Mouse (Mus musculus) embryo, embryonic 11 days (tissue): ENCODE data around the gene Pdk3.

Experiments used
- DNase-seq: peaks from one replicate; pipeline ENCODE4 v3.0.0-alpha.2; 2015

Gene Pdk3

DNA sequence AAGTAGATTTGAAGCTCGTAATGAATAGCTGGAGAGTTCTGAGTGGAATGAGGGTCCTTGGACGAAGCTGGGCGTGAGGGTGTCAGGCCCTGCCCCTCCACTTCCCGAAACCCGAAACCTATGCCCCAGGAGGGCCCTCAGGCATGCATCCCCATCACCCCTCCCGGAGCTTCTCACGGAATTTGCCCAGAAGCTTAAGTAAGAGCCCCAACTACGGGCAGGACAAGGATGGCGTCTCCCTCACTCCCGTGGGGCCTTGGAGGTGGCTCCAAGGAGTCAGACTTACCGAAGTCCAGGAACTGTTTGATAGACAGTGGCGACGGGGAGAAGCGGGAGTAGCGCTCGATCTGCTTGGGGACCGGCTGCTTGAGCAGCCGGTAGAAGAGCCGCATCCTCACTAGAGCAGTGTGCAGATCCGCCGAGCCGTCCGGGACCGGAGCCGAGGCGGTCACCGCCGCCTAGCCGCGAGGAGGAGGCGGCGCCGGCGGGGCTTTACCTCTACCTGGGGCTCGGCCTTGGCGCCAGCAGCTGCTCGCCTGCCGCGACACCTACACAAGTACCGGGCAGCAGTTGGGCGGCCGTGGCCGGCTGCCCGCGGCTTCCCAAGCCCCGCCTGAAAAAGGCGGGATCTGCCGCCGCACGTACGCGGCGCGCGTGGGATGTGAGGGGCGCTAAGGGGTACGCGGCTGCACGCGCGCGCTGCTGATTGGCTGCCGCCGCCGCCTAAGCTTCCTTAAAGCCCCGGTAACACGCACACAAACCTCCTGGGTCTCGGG lies at the start of gene Pdk3:
Gene Pdk3 (minus strand): TSS at position 641 of the 776 bp plus-strand sequence.
- peak; percentile 92 for DNase-seq

GRCm38 (mm10) chrX:93877634-93878016 lies 45.6 kb upstream of the Pdk3 start:
- no peak for DNase-seq

GRCm38 (mm10) chrX:93876981-93877633 lies 45.1 kb upstream of the Pdk3 start:
- no peak for DNase-seq

DNA sequence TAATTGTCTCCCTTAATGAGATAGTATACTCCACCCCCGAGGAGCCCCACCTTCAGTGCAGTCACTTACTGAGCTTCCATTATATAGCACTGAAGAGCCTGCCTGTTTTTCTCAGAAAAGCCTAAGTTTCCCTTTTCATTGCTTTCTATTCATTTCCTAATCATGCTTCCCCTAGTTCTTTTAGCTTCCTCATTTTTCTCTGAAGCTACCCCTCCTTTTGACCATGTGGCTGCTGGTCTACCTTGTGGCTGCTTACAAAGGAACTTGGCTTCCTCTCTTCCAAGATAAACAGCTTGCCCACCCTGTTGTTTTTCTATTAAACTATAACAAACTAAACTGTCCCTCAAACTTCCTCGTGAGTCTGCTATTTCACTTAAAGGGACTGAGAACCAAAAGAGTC lies 31.4 kb upstream of the Pdk3 start:
- no peak for DNase-seq

GRCm38 (mm10) chrX:93862525-93863086 lies 30.6 kb upstream of the Pdk3 start:
- no peak for DNase-seq

- no peak for DNase-seq
These were observed 25.8 kb upstream of the Pdk3 start for GRCm38 (mm10) chrX:93857756-93858155.

- no peak for DNase-seq
These were observed 410 bp upstream of the Pdk3 start for GRCm38 (mm10) chrX:93832337-93832884.

DNA sequence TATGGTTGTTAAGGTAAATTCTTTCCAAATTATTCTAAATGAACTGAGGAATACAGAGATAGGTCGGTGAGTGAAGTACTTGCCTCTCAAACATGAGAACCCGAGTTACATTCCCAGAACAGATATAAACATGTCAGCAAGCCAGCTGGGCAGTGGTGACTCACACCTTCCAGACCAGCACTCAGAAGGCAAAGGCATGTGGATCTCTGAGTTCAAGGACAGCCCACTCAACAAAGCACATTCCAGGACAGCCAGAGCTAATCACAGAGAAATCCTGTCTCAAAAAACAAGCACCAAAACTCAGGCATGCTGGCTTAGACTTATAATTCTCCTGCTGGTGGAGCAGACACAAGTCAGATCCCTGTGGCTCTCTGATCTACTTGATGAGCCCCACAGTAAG lies 6.2 kb downstream of the Pdk3 start:
- DNase-seq, result no peak

DNA sequence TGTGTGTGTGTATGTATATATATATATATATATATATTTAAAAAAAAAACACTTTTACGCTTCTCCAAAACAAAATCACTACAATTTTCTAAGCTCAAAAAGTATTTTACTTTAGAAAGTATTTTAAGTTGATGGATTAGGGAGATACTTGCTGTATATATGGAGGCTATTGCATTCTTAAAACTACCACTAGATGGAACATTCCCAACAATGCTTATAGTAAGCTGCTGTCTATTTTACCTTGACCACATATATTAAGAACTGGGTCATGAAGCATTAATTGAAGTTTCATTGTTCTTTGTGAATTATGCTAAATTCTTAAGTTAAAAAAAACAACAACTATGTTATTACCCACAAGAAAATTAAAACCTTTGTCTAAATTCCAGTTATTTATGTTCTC lies 24.0 kb downstream of the Pdk3 start:
- peak; percentile 2 for DNase-seq

DNA sequence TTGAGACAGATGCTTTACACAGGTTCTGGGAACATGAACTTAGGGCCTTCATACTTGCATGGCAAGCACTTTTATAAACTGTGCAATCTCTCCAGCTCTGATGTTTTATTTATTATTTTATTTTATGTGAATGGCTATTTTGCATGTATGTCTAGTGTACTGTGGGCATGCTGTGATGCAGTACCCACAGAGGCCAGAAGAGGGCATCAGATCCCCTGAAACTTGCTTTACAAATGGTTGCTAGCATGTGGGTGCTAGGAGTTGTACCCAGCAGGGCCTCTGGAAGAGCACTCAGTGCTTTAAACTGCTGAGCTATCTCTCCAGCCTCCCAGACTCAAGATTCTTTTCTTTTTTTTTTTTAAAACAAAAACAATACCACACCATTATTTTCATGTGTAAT lies 38.8 kb downstream of the Pdk3 start:
- peak; percentile 8 for DNase-seq

GRCm38 (mm10) chrX:93789562-93789961 lies 42.4 kb downstream of the Pdk3 start:
- DNase-seq, result no peak

- DNase-seq, result no peak
These were observed 71.2 kb downstream of the Pdk3 start for GRCm38 (mm10) chrX:93760770-93761169.

DNA sequence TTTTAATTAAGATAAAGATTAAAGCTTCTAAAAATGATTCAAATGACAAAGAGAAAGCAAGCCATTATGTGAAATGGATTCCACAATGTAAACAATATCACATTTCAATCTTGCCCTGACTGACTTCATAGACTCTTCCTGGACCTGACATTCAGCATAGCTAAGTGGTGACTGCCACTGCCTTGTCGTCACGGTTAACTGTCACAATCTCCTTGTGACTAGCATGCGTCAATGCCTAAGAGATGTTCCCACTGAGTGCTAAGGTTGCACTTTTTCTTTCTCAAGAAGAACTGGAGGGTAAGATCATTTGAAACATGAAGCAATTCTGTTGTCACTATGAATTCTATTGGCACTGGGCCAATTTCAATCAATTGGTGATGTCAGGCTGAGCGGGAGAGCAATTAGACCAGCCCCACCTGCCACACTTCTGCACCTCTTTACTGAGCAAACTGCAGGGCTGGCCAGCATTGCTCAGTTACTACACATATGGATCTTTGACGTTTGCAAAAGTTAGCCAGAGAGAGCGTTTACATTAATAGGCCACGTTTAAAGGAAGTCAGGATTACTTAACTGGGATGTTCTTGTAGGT lies 75.0 kb downstream of the Pdk3 start:
- DNase-seq, result no peak

DNA sequence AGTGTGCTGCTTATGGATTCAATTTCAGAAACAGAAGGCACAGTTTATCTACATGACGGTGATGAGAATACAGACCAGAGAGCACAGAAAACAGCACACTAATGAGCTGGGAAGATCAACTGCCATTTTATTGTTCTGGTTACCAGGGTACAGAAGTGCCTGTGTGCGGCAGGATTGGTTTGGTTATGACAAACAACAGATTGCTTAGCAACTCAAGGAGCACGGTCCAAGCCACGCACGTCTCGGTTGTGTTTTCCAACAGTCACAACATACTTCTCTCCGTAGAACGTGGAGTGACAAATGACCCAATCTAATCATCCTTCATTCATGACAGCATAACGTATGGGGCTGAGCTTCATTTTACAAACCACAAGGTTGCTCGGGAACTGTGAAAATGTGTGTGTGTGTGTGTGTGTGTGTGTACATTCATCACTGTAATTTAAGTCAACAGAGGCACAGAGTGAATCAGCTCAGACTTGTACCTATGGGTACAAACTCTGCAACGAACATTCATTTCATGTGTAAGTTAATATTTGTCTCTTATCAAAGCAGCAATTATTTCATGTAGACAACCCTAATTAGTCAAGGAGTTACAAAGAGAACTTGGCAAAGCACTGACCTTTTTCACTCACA lies 76.7 kb downstream of the Pdk3 start:
- DNase-seq, result no peak

DNA sequence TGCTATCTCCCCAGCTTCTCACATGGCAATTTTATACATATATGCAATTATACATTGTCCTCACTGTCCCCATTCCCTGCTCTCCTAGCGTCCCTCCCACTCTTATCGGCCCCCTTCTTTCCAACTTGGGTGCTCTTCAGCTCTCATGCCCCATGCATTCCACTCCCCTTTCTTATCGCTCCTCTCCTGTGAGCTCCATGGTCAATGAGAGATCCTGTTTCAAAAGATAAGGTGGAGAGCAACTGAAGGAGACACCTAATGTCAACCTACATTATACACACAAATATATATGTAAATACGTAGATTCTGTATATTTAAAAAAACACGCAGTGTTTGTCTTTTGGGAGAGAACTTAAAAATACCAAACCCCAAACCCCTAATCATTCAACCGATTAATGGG lies 81.4 kb downstream of the Pdk3 start:
- no peak for DNase-seq

DNA sequence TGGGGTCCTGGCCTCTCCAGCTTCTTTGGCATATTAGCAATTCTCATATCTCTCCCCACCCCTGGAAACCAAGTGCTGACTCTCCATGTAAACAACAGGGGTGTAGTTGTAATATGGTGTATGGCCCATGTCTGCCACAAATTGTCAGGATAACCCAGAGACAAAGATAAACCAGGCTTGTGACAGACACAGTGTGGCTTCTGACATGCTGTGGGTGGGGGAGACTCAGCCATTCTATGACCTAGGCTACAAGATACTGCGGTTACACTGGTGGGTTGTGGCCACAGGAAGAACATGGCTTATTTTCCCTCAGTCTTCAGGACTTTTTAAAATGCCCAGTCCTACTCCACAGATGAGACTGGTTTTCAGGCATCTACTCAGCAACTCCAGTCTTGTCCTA lies 82.8 kb downstream of the Pdk3 start:
- no peak for DNase-seq

DNA sequence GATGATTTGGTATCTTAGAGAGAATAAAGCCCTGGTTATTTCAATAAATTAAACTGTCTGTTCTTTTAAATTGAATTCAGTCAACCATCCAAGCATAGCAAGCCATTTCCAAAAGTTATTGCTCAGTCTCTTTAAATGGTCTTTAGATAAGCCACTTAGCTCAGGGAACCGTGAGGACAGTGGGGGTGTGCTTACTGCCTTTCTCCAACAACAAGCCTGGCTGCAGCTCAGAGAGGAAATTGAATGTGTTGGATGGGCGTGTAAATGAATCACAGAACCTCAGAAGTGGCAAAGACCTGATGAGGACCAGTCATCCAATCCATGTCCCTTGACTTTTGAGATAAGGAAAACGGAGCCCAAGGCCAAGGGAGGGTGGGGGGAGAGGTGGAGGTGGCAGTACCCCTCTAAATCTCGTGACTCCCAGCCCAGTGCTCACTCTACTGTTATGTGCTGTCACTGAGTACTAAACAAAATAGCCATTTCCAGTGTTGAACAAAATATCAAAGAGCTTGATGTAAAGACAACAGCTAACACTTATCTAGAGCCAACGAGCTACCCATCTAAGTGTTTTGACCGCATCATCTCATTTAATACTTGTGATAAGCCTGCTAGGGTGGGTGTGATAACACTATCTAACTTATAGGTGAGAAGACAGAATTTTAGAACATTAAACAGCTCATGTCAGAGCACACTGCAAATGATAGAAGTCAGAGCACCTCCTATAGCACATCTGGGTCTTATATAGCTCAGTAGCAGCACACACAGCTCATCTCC lies 98.8 kb downstream of the Pdk3 start:
- DNase-seq, result no peak

DNA sequence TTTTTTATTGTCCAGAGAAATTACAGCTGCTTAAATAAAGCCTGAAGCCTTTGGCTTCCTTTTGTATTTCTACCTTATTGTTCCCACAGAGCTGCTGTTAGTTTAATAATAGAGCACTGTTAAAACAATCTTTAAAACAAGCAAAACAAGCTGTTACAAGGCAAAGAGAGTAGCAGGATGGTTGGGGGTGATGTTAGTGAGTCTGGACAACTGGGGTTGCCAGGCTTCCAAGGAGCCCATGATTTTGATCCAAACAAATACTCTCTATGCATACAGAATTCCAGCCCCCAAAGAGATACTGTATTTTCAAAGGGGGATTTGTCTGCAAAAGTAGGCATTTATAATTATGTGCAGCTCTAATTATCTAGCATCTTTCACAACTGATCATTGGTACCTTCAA lies 99.6 kb downstream of the Pdk3 start:
- DNase-seq, result no peak

DNA sequence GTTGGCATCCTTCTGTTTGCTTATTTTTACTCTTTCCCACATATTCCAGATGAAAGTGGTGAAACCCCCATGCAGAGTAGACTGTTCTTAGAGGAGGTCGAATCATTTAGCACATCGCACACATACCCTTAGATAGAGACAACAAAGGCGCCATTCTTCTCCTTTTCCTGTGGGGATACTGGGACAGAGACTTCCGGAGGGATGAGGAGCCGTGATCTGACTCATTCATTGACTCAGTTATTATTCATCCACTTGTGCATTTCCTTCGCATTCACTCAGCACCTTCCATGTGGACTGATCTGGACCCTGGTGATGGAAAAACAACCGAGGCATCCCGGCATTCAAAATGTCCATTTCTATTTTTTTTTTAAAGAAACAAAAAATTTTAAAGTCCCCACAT lies 101.1 kb downstream of the Pdk3 start:
- DNase-seq, result no peak

DNA sequence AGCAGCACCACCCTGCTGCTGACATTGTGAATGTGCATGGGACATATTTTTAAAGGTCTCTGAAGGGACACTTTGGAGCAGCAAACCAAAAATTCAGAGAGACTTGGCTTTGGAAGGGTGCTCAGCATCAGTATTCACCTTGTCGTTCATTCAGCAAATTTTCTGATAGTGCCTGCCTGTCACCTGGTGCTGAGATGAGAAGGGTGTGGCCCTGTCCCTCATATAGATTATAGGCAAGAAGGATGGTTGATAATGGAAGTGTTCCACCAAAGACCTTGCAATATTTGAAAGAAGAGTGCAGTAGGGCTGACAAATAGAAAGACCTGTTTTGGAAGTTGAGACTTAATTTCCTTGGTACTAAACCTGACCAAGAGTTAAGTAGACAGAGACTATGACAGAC lies 102.5 kb downstream of the Pdk3 start:
- no peak for DNase-seq
